Mouse (Mus musculus) myocyte (in vitro differentiated cells): Measurements from ENCODE around the gene Map2k4.

Experiments used
- CEBPB ChIP-seq: IDR thresholded peaks from 2 replicates; pipeline ENCODE4 v1.6.1; 2011; ENCODE audit warnings: mild to moderate bottlenecking, moderate library complexity; ENCODE audit not compliant: poor library complexity, insufficient read depth, severe bottlenecking
- E2F4 ChIP-seq: IDR thresholded peaks from one replicate; pipeline ENCODE4 v1.6.1; 2011; ENCODE audit warnings: mild to moderate bottlenecking, control low read depth, moderate library complexity; ENCODE audit not compliant: insufficient read depth
- POLR2A ChIP-seq: IDR thresholded peaks from one replicate; pipeline ENCODE4 v1.6.1; 2011; ENCODE audit warnings: low read depth, mild to moderate bottlenecking, control low read depth, moderate library complexity; ENCODE audit not compliant: insufficient read length
- POLR2AphosphoS2 ChIP-seq: IDR thresholded peaks from one replicate; pipeline ENCODE4 v1.6.1; 2011; ENCODE audit warnings: low read depth, control low read depth; ENCODE audit not compliant: insufficient read length
- TCF12 ChIP-seq: IDR thresholded peaks from one replicate; pipeline ENCODE4 v1.6.1; 2011; ENCODE audit warnings: mild to moderate bottlenecking, control low read depth; ENCODE audit not compliant: poor library complexity, insufficient read depth, severe bottlenecking

DNA sequence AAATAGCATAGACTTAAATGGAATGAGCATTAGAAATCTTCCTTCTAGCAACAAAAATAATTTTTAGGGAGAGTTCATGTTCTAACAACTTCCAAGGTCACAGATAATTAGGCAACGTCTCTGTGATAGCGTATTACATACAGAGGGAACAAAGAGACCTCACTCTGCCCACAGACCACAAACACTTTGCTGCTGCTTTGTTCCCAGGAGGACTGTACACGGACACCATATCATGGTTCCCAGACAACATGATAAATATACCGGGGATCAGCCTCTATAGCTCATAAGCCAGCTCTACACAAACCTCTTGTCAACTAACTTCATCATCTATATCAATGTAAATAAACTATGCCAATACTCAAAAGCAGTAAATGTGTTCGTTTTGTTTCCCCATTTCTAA is 18.1 kb downstream of the Map2k4 start:
- TF ChIP-seq E2F4 (no peak), CEBPB (no peak), POLR2AphosphoS2 (no peak), POLR2A (no peak), TCF12 (no peak)
